Mouse (Mus musculus): ENCODE measurements around the gene Lrrc36.

DNA sequence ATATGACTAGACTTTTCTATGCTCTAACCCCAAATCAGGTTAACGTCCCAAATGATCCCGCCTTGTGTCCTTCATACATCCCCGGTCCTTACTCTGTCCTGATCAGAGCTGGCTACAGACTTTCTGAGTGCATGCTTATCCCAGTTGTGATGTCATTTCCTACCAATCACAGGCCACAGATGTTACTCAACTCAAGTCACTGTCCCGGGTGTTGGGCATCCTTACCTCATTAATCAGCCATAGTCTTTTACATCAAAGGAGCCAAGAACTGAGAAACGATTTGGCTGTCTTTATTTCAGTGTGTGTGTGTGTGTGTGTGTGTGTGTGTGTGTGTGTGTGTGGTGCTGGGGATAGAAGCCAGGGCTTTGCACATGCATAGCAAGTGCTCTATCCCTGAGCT is 40.7 kb downstream of the Lrrc36 start:
- no peak for TF ChIP-seq CTCF (IDR thresholded peaks at IDR 0.05; ENCODE audit: borderline replicate concordance, control insufficient read depth, extremely low read depth, insufficient read depth, low read length, poor library complexity)
- no peak for TF ChIP-seq POLR2A (IDR thresholded peaks at IDR 0.05; ENCODE audit: control insufficient read depth, extremely low read depth, insufficient read depth, low read length, poor library complexity)
